Mouse (Mus musculus): ENCODE data around the gene Arid3a. TPM values are rescaled to one million over a fixed set of nuclear protein-coding genes. Genes with fewer than 3 reads are reported as not detected.

Gene Arid3a
- polyA plus RNA-seq, 1 experiment: 15.0 TPM

DNA sequence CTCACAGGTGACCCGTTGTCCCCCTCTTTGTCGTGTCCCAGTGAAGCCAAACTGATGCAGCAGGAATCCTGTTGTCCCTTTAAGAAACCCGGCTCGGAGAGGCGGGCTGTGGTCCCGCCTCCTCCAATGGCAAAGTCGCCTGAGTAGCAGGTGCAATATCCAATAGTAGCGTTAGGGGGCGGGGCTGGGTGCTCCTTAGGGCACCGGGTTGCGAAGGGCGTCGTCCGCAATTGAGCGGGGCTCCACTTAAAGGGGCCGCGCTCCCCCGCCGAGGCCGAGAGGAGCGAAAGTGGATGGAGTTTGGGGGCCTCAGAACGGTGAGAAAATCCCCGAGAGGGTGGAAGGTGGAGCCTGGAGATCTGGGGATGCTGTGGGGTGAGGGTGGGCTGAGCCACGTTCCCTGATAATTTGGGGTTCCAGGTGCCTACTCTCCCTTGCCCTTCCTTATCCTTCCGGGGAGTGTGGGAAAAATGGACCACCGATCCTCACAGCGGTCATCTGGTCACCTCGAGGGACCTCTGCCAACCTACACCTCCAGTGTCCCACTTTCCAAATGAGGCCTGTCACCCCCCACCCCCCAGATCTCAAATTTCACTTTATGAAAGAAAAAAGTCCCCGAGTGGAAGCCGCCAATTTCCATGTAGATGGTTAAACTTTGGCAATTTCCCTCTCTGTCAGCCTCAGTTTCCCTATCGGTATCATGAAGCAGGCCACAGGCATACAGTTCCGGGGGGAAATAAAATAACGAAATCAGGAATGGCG lies 69.6 kb downstream of the Arid3a start, which contains the start of gene Abca7:
Gene Abca7 (plus strand): TSS at position 223 of the 762 bp plus-strand sequence.
- DNase-seq (ENCODE audit: low read depth in 1 of 2, low spot score in 2 of 2): peak; percentile 88 to 98
- Histone ChIP-seq H3K27ac (ENCODE audit: insufficient read depth, low read length) (peak within 1 kb of the TSS; percentile 83), H3K27me3 (ENCODE audit: control insufficient read depth, insufficient read depth, low read length) (no peaks in the 10 kb centered on the region), H3K36me3 (ENCODE audit: control insufficient read depth, insufficient read depth, low read length) (peaks cover 40% of the 10 kb centered on the region), H3K4me1 (ENCODE audit: control insufficient read depth, insufficient read depth, insufficient read length) (peaks cover 10% of the 10 kb centered on the region), H3K4me3 (ENCODE audit: extremely low read depth, insufficient read depth, insufficient read length) (peak within 1 kb of the TSS; percentile 86)
- under 1% methylated on average over 34 of the region's 34 CpGs for WGBS
- no peak for TF ChIP-seq CTCF (IDR thresholded peaks at IDR 0.05; ENCODE audit: extremely low read depth, insufficient read depth, insufficient read length, insufficient replicate concordance)
- TF ChIP-seq POLR2A (IDR thresholded peaks at IDR 0.05; ENCODE audit: low read depth, low read length): no peak

DNA sequence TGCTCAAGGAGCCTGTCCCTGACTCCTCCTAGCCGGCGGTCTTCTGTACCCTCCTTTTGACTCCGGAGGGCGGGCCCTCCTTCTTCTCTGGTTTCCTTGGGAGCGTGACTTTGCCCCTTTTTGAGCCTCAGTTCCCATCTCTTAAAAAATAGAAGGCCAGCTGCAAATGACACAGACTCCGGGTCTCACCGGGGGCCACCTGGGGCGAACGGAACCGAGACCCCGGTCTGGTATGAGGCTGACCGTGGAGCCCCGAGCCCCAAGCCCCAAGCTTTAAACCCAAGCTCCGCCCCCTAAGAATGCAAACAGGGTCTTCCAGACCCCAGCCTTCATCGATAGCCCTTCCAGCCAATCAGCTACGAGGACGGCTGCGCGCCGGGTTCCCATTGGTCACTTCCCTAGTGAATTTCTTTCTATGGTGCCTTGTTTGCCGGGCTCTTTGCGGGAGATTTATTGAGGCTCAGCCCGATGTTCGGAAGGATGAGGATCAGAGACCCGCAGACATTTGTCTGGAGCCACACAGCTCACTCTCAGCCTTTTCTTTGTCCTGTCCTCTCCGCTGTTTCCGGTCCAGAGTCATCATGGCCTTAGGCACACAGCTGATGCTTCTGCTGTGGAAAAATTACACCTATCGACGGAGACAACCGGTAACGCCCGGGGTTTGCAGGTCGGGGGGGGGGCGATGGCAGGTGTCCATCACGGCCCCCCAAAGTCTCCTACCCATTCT lies 70.4 kb downstream of the Arid3a start:
- peak in 1 of 2 experiments; percentile 61 for DNase-seq (ENCODE audit: low read depth in 1 of 2, low spot score in 2 of 2)
- WGBS: 4% methylated on average over 35 of the region's 35 CpGs
- Histone ChIP-seq H3K4me3 (ENCODE audit: extremely low read depth, insufficient read depth, insufficient read length) (peak overlapping the region; percentile 86), H3K36me3 (ENCODE audit: control insufficient read depth, insufficient read depth, low read length) (peaks cover 33% of the 10 kb centered on the region), H3K27ac (ENCODE audit: insufficient read depth, low read length) (peak overlapping the region; percentile 83), H3K4me1 (ENCODE audit: control insufficient read depth, insufficient read depth, insufficient read length) (peaks cover 10% of the 10 kb centered on the region), H3K27me3 (ENCODE audit: control insufficient read depth, insufficient read depth, low read length) (no peaks in the 10 kb centered on the region)
- TF ChIP-seq POLR2A (IDR thresholded peaks at IDR 0.05; ENCODE audit: low read depth, low read length) (no peak), CTCF (IDR thresholded peaks at IDR 0.05; ENCODE audit: extremely low read depth, insufficient read depth, insufficient read length, insufficient replicate concordance) (no peak)

DNA sequence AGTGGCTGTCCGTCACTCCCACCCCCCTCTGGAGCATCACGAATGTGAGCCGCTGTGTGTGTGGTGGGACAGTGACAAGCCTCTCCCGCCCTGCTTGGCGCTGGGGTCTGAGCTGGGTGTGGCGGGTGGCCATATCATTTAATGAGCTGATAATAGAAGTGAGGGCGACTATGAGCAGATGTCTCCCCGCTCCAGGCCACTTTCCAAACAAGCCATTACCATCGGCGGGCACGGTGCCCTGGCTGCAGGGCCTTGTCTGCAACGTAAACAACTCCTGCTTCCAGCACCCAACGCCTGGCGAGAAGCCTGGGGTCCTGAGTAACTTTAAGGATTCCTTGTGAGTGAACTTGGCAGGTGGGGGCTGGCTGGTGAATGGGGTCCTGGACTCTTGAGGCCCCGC lies 71.0 kb downstream of the Arid3a start:
- Histone ChIP-seq H3K36me3 (ENCODE audit: control insufficient read depth, insufficient read depth, low read length) (peaks cover 30% of the 10 kb centered on the region), H3K27ac (ENCODE audit: insufficient read depth, low read length) (peak overlapping the region; percentile 83; the same call in 1 of the 2 replicates), H3K4me1 (ENCODE audit: control insufficient read depth, insufficient read depth, insufficient read length) (peaks cover 10% of the 10 kb centered on the region), H3K4me3 (ENCODE audit: extremely low read depth, insufficient read depth, insufficient read length) (no peak overlapping the region), H3K27me3 (ENCODE audit: control insufficient read depth, insufficient read depth, low read length) (no peaks in the 10 kb centered on the region)
- TF ChIP-seq CTCF (IDR thresholded peaks at IDR 0.05; ENCODE audit: extremely low read depth, insufficient read depth, insufficient read length, insufficient replicate concordance) (no peak), POLR2A (IDR thresholded peaks at IDR 0.05; ENCODE audit: low read depth, low read length) (no peak)
- no peak for DNase-seq (ENCODE audit: low read depth in 1 of 2, low spot score in 2 of 2)
- 75% methylated on average over 15 of the region's 15 CpGs for WGBS

DNA sequence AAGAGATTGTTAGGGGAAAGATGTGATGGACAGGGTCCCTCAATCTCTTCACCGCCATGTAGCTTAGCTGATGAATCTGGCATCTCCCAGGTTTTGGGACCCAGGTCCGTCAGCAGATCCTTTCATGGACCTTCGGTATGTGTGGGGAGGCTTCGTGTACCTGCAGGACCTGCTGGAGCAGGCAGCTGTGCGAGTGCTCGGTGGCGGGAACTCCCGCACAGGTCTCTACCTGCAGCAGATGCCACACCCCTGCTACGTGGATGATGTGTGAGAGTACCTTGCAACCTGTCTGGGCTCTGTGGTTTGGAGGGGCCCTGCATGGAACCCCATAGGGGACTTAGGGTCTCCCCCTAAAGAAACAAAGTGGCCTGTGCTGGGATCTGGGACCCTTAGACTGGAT lies 75.1 kb downstream of the Arid3a start:
- H3K36me3 ChIP-seq (ENCODE audit: control insufficient read depth, insufficient read depth, low read length): peaks cover 16% of the 10 kb centered on the region
- TF ChIP-seq CTCF (IDR thresholded peaks at IDR 0.05; ENCODE audit: extremely low read depth, insufficient read depth, insufficient read length, insufficient replicate concordance): no peak
- no peak for TF ChIP-seq POLR2A (IDR thresholded peaks at IDR 0.05; ENCODE audit: low read depth, low read length)
- WGBS: 95% methylated on average over 9 of the region's 9 CpGs

DNA sequence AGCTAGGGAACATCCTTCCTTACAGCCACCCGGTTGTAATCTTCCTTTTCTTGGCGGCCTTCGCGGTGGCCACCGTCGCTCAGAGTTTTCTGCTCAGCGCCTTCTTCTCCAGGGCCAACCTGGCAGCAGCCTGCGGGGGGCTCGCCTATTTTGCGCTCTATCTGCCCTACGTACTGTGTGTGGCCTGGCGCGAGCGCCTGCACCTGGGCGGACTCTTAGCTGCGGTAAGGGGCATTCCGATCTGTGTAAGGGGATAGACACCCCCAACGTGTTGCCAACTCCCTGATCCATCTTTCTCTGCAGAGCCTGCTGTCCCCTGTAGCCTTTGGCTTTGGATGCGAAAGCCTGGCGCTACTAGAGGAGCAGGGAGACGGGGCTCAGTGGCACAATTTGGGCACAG lies 76.0 kb downstream of the Arid3a start:
- Histone ChIP-seq H3K4me3 (ENCODE audit: extremely low read depth, insufficient read depth, insufficient read length) (no peak overlapping the region), H3K27ac (ENCODE audit: insufficient read depth, low read length) (no peak overlapping the region), H3K36me3 (ENCODE audit: control insufficient read depth, insufficient read depth, low read length) (peaks cover 24% of the 10 kb centered on the region), H3K27me3 (ENCODE audit: control insufficient read depth, insufficient read depth, low read length) (no peaks in the 10 kb centered on the region), H3K4me1 (ENCODE audit: control insufficient read depth, insufficient read depth, insufficient read length) (no peaks in the 10 kb centered on the region)
- TF ChIP-seq CTCF (IDR thresholded peaks at IDR 0.05; ENCODE audit: extremely low read depth, insufficient read depth, insufficient read length, insufficient replicate concordance) (no peak), POLR2A (IDR thresholded peaks at IDR 0.05; ENCODE audit: low read depth, low read length) (no peak)
- DNase-seq (ENCODE audit: low read depth in 1 of 2, low spot score in 2 of 2): no peak
- 93% methylated on average over 21 of the region's 21 CpGs for WGBS

More for the DNA sequence above, 75.1 kb downstream of the Arid3a start:
- Histone ChIP-seq H3K4me3 (ENCODE audit: extremely low read depth, insufficient read depth, insufficient read length) (no peak overlapping the region), H3K27me3 (ENCODE audit: control insufficient read depth, insufficient read depth, low read length) (no peaks in the 10 kb centered on the region), H3K27ac (ENCODE audit: insufficient read depth, low read length) (no peak overlapping the region), H3K4me1 (ENCODE audit: control insufficient read depth, insufficient read depth, insufficient read length) (no peaks in the 10 kb centered on the region)
- DNase-seq (ENCODE audit: low read depth in 1 of 2, low spot score in 2 of 2): no peak

DNA sequence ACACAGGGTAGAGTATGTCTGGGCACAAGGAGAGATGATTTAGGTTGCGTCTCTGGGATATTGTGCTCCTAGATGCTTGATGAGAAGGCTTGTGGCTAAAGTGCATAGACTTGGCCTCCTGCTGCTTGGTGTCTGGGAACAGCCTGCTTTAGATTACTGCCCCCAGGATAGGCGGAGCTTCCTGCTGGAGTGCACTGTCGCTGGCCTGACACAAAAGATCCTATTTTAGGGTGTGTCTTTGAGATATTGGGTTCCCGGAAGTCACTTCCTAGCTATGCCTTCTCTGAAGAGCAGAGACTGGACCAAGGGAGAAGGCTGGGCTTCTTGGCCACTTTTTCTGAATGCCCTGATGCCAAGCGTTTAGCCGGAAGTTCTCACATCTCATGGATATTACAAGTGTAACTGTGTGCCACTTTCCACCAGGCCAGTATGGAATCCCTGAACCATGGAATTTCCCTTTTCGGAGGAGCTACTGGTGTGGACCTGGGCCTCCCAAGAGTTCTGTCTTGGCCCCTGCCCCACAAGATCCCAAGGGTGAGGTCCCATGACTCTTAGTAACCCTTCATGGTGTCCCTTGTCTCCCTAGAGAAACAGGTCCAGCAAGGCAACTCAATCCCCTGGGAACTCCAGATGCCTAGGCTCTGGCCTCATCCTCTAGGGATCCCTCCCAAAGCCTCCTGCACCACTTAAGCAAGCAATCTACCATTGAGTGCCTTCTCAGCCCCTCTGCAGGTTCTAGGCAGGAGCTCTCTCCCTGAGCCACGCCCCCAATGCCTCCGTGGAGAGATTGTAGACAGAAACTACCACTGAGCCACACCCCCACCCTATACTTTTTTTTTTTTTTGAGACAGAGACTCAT lies 76.8 kb downstream of the Arid3a start:
- DNase-seq (ENCODE audit: low read depth in 1 of 2, low spot score in 2 of 2): no peak
- Histone ChIP-seq H3K27me3 (ENCODE audit: control insufficient read depth, insufficient read depth, low read length) (no peaks in the 10 kb centered on the region), H3K4me1 (ENCODE audit: control insufficient read depth, insufficient read depth, insufficient read length) (no peaks in the 10 kb centered on the region), H3K36me3 (ENCODE audit: control insufficient read depth, insufficient read depth, low read length) (peaks cover 28% of the 10 kb centered on the region), H3K27ac (ENCODE audit: insufficient read depth, low read length) (no peak overlapping the region), H3K4me3 (ENCODE audit: extremely low read depth, insufficient read depth, insufficient read length) (no peak overlapping the region)
- WGBS: 81% methylated on average over 9 of the region's 9 CpGs
- TF ChIP-seq POLR2A (IDR thresholded peaks at IDR 0.05; ENCODE audit: low read depth, low read length): no peak
- TF ChIP-seq CTCF (IDR thresholded peaks at IDR 0.05; ENCODE audit: extremely low read depth, insufficient read depth, insufficient read length, insufficient replicate concordance): no peak
